Mouse (Mus musculus): ENCODE measurements around the gene Hacl1. TPM values are rescaled to one million over a fixed set of nuclear protein-coding genes. Genes with fewer than 3 reads are reported as not detected.

The Hacl1 gene
- polyA plus RNA-seq, 1 experiment from 2014 or later, result 13.4 TPM

DNA sequence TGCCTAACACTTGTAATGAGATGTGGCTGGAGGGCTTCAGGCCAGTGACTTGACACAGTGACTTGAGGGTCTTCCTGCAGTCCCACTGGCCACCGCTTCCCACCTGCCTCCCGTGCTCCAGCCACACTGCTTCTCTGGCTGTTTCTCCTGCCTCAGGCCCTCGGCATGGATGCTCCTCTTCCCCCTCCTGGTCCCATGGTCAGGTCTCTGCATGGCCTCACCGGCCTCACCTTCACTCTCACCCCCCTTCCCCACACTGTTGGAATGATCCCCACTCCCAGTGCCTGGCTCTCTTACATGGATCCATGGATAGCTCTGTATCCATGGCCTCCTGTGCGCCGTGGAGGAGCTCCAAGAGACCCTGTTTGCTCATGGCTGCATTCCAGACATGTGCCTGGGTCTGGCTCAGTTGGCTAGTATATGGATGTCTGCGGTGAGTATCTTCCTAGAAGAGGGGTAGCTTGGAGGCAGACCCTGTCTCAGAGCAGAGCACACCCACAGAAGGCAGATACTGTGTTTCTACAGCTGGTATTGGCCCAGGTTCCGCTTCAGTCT lies 17.1 kb upstream of the Hacl1 start:
- Histone ChIP-seq H3K9ac (ENCODE audit: low read depth, low read length) (no peak overlapping the region), H3K36me3 (ENCODE audit: control insufficient read depth, insufficient read depth, low read length) (no peaks in the 10 kb centered on the region), H3K27ac (replicated peaks; ENCODE audit: low read depth, low read length) (no peak overlapping the region), H3K4me1 (ENCODE audit: control insufficient read depth, insufficient read depth, low read length) (peaks cover 57% of the 10 kb centered on the region), H3K27me3 (replicated peaks; ENCODE audit: control insufficient read depth, insufficient read depth, low read length) (no peaks in the 10 kb centered on the region), H3K9me3 (ENCODE audit: control insufficient read depth, low read length) (no peaks in the 10 kb centered on the region), H3K4me3 (ENCODE audit: low read depth, low read length) (no peak overlapping the region), H3K4me2 (ENCODE audit: low read depth, low read length) (no peak overlapping the region)
- ATAC-seq (ENCODE audit: low read depth), result no peak
- 78% methylated on average over 8 of the region's 8 CpGs for WGBS
- DNase-seq (ENCODE audit: low spot score), result no peak

DNA sequence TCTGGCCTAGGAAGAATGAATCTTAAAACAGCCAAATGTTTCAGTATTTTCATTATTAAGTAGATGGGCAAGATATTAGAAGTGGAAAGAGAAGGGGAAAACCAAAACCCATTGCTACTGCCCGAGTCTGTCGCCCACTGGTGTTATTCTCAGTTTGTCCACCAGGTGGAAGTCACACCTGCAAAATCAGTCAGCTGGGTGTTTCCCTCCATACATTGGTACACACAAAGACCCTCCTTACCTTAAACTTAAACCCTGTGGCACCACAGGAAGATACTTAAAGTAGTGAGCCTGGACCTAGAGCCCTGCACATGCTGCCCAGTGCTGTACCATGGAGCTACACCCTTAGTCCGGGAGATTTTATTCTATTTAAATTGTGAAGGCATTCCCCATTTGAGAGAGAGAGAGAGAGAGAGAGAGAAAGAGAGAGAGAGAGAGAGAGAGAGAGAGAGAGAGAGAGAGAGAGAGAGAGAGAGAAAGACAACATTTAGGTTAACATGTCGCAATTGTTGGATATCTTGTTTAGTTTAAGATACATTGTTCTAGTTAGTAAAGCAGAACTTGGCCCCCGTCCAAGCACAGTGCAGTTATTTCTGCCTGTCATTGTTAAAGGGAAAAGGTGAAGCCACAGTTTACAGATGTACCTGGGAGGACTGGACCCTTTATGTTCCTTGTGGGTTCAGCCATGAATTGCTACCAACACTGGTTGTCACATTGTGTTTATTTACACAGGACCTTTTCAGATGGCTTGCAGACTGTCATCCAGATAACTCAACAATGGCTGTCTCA lies 16.0 kb upstream of the Hacl1 start:
- WGBS, result 30% methylated on average over 5 of the region's 5 CpGs
- Histone ChIP-seq H3K9me3 (ENCODE audit: control insufficient read depth, low read length) (no peaks in the 10 kb centered on the region), H3K4me1 (ENCODE audit: control insufficient read depth, insufficient read depth, low read length) (peaks cover 46% of the 10 kb centered on the region), H3K36me3 (ENCODE audit: control insufficient read depth, insufficient read depth, low read length) (no peaks in the 10 kb centered on the region), H3K4me3 (ENCODE audit: low read depth, low read length) (no peak overlapping the region), H3K9ac (ENCODE audit: low read depth, low read length) (no peak overlapping the region), H3K4me2 (ENCODE audit: low read depth, low read length) (no peak overlapping the region), H3K27me3 (replicated peaks; ENCODE audit: control insufficient read depth, insufficient read depth, low read length) (no peaks in the 10 kb centered on the region), H3K27ac (replicated peaks; ENCODE audit: low read depth, low read length) (no peak overlapping the region)
- DNase-seq (ENCODE audit: low spot score), result peak; percentile 81
- no peak for ATAC-seq (ENCODE audit: low read depth)

DNA sequence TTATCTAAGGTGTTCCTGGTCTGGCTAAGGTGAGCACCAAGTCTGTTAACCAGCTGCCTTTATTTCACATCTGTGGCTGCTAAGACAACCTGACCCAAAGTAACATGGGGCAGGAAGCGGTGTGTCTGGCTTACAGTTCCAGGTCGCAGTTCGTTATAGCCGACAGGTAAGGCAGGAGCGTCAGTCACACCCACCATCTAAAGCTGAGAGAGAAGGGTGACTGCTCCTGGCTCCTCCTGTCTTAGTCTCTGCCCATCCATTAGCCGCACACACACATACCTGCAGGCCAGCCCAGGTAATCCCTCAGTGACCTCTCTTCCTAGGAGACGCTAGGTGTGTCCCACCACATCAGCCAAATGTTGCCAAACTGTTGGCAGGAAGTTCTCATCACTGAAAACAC lies 15.3 kb upstream of the Hacl1 start:
- DNase-seq (ENCODE audit: low spot score) (no peak), ATAC-seq (ENCODE audit: low read depth) (no peak)
- Histone ChIP-seq H3K4me2 (ENCODE audit: low read depth, low read length) (no peak overlapping the region), H3K9ac (ENCODE audit: low read depth, low read length) (no peak overlapping the region), H3K36me3 (ENCODE audit: control insufficient read depth, insufficient read depth, low read length) (no peaks in the 10 kb centered on the region), H3K27ac (replicated peaks; ENCODE audit: low read depth, low read length) (no peak overlapping the region), H3K9me3 (ENCODE audit: control insufficient read depth, low read length) (no peaks in the 10 kb centered on the region), H3K27me3 (replicated peaks; ENCODE audit: control insufficient read depth, insufficient read depth, low read length) (no peaks in the 10 kb centered on the region), H3K4me1 (ENCODE audit: control insufficient read depth, insufficient read depth, low read length) (peaks cover 42% of the 10 kb centered on the region), H3K4me3 (ENCODE audit: low read depth, low read length) (no peak overlapping the region)
- WGBS, result 76% methylated on average over 7 of the region's 7 CpGs

DNA sequence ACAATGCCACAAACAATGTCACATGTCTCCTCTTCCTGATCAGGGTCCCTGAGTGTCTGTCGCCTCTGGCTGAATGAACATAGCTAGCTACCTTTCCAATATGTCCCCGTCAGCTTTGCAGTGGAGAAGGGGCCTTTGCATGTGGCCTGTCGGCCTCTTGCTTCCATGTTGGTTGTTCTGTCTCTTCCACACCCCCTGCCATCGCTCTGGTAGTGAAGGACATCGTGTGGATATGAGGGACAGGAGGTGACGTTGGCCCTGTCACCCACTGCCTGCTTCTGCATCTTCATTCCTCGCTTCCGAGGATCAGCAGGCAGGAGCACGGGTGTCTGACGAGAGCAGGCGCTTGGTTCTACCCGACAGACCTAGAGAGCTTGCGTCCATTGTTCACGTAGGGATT lies 14.3 kb upstream of the Hacl1 start:
- H3K27ac ChIP-seq (replicated peaks; ENCODE audit: low read depth, low read length), result no peak overlapping the region
- 88% methylated on average over 14 of the region's 14 CpGs for WGBS
- H3K4me2 ChIP-seq (ENCODE audit: low read depth, low read length), result no peak overlapping the region
- H3K4me3 ChIP-seq (ENCODE audit: low read depth, low read length), result no peak overlapping the region
- H3K9me3 ChIP-seq (ENCODE audit: control insufficient read depth, low read length), result no peaks in the 10 kb centered on the region
- DNase-seq (ENCODE audit: low spot score), result no peak
- H3K36me3 ChIP-seq (ENCODE audit: control insufficient read depth, insufficient read depth, low read length), result no peaks in the 10 kb centered on the region
- no peaks in the 10 kb centered on the region for H3K27me3 ChIP-seq (replicated peaks; ENCODE audit: control insufficient read depth, insufficient read depth, low read length)
- H3K4me1 ChIP-seq (ENCODE audit: control insufficient read depth, insufficient read depth, low read length), result peaks cover 32% of the 10 kb centered on the region
- H3K9ac ChIP-seq (ENCODE audit: low read depth, low read length), result no peak overlapping the region
- no peak for ATAC-seq (ENCODE audit: low read depth)

DNA sequence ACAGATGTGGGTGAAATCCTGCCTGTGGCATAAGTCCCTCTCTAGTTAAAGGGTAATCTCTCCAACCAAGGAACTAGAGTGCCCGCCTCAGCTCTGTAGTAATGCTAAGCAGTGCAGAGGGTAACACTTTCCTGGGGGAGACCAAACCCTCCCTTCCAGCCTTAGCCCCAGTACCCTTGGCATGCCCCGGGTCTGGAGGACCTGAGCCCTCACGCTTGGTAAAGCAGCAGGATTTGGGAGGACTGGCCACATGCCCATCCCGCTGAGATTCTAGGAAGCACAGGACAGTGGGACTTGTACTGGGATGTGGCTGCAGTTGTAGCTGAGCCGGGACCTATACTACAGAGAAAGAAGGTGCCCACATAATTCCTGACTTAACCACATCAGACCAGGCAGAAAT lies 13.7 kb upstream of the Hacl1 start:
- DNase-seq (ENCODE audit: low spot score), result no peak

DNA sequence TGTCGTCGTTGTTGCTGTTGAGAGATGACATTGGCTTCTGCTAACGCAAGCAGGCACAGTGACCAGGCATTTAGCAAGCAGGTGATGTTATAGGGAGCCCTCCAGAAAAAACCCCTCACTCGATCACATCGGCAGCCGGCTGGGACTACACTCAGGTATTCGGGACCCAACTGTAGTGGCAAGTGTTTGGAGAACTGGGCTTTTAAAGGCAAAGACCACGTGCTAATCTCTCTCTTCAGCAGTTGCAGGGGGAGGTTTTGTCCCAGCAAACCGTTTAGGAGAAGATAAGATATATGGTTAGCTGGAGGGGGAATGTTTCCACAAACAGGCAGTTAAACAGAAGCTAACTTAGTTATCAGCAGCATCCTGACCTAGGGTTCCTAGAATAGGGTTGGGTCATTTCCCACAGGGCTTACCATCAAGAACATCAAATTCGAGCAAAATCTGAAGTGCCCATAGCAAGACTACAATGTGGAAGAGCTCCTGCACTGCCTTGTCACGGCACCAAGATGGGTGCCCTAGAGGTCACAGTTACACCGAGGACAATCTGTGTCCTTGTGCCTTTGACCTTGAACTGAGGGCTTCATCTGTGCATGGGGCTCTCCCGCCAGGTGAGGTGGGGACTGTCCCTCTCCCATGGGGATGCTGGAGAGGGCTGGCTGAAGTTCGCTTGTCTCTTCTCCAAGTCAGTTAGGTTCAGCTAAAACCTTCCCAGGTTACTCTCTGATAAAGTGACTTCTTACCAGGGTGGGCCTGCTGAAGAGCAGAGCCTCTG lies 12.2 kb upstream of the Hacl1 start:
- peaks cover 13% of the 10 kb centered on the region for H3K4me1 ChIP-seq (ENCODE audit: control insufficient read depth, insufficient read depth, low read length)

More for the DNA sequence above, 13.7 kb upstream of the Hacl1 start:
- 94% methylated on average over 5 of the region's 5 CpGs for WGBS
- Histone ChIP-seq H3K27ac (replicated peaks; ENCODE audit: low read depth, low read length) (no peak overlapping the region), H3K9me3 (ENCODE audit: control insufficient read depth, low read length) (no peaks in the 10 kb centered on the region), H3K9ac (ENCODE audit: low read depth, low read length) (no peak overlapping the region), H3K4me2 (ENCODE audit: low read depth, low read length) (no peak overlapping the region), H3K27me3 (replicated peaks; ENCODE audit: control insufficient read depth, insufficient read depth, low read length) (no peaks in the 10 kb centered on the region), H3K4me3 (ENCODE audit: low read depth, low read length) (no peak overlapping the region), H3K36me3 (ENCODE audit: control insufficient read depth, insufficient read depth, low read length) (no peaks in the 10 kb centered on the region), H3K4me1 (ENCODE audit: control insufficient read depth, insufficient read depth, low read length) (peaks cover 26% of the 10 kb centered on the region)
- no peak for ATAC-seq (ENCODE audit: low read depth)

DNA sequence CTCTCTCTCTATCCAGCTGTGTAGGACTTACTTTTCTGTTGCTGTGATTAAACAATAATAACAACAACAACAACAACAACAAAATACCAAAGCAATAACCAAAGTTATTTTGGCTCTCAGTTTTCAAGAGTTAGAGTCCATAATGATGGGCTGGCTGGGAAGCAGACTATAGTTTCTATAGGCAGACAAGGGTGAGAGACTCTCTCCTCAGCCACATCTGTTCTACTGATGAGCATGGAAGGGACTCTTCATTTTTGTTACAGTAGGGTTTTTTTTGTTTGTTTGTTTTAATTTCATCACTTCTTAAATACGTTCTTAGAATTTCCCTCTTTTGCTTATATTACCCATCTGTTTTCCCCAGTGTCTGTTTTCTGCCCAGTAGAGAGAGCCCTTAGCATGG lies 11.5 kb upstream of the Hacl1 start:
- WGBS, result 72% methylated on average over 1 of the region's 1 CpGs
- Histone ChIP-seq H3K27ac (replicated peaks; ENCODE audit: low read depth, low read length) (no peak overlapping the region), H3K36me3 (ENCODE audit: control insufficient read depth, insufficient read depth, low read length) (no peaks in the 10 kb centered on the region), H3K9me3 (ENCODE audit: control insufficient read depth, low read length) (no peaks in the 10 kb centered on the region), H3K9ac (ENCODE audit: low read depth, low read length) (no peak overlapping the region), H3K4me2 (ENCODE audit: low read depth, low read length) (no peak overlapping the region), H3K4me1 (ENCODE audit: control insufficient read depth, insufficient read depth, low read length) (peaks cover 8% of the 10 kb centered on the region; the same call in 1 of the 2 replicates), H3K27me3 (replicated peaks; ENCODE audit: control insufficient read depth, insufficient read depth, low read length) (no peaks in the 10 kb centered on the region), H3K4me3 (ENCODE audit: low read depth, low read length) (no peak overlapping the region)
- DNase-seq (ENCODE audit: low spot score) (no peak), ATAC-seq (ENCODE audit: low read depth) (no peak)

More for the DNA sequence above, 12.2 kb upstream of the Hacl1 start:
- DNase-seq (ENCODE audit: low spot score) (no peak), ATAC-seq (ENCODE audit: low read depth) (no peak)
- no peaks in the 10 kb centered on the region for H3K9me3 ChIP-seq (ENCODE audit: control insufficient read depth, low read length)
- H3K36me3 ChIP-seq (ENCODE audit: control insufficient read depth, insufficient read depth, low read length), result no peaks in the 10 kb centered on the region
- 81% methylated on average over 14 of the region's 14 CpGs for WGBS
- H3K27ac ChIP-seq (replicated peaks; ENCODE audit: low read depth, low read length), result no peak overlapping the region
- no peaks in the 10 kb centered on the region for H3K27me3 ChIP-seq (replicated peaks; ENCODE audit: control insufficient read depth, insufficient read depth, low read length)
- H3K4me3 ChIP-seq (ENCODE audit: low read depth, low read length), result no peak overlapping the region
- H3K9ac ChIP-seq (ENCODE audit: low read depth, low read length), result no peak overlapping the region
- H3K4me2 ChIP-seq (ENCODE audit: low read depth, low read length), result no peak overlapping the region

DNA sequence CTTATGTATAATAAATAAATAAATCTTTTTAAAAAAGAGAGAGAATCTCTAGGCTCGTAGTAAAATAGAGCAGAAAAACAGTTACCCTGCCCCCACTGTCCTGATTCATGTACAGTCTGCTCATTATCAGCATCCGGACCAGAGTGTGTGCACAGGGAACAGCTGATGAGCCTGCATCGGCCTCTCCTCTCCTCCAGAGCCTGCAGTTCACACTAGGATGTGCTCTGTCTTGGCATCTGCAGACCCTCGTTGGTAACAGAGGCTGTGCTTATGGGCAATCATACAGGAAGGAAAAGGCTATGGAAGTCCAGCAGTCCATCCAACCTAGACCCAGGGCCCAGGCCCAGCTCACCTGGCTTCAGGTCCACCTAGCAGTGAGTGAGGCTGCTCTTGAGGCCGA lies 11.0 kb upstream of the Hacl1 start:
- Histone ChIP-seq H3K4me3 (ENCODE audit: low read depth, low read length) (no peak overlapping the region), H3K9ac (ENCODE audit: low read depth, low read length) (peak overlapping the region; percentile 34; the same call in 1 of the 2 replicates), H3K9me3 (ENCODE audit: control insufficient read depth, low read length) (no peaks in the 10 kb centered on the region), H3K27me3 (replicated peaks; ENCODE audit: control insufficient read depth, insufficient read depth, low read length) (no peaks in the 10 kb centered on the region), H3K27ac (replicated peaks; ENCODE audit: low read depth, low read length) (no peak overlapping the region), H3K4me1 (ENCODE audit: control insufficient read depth, insufficient read depth, low read length) (peaks cover 3% of the 10 kb centered on the region; the same call in 1 of the 2 replicates), H3K36me3 (ENCODE audit: control insufficient read depth, insufficient read depth, low read length) (no peaks in the 10 kb centered on the region), H3K4me2 (ENCODE audit: low read depth, low read length) (no peak overlapping the region)
- DNase-seq (ENCODE audit: low spot score) (no peak), ATAC-seq (ENCODE audit: low read depth) (no peak)
- WGBS, result 69% methylated on average over 5 of the region's 5 CpGs

Data from embryonic facial prominence, embryonic 14.5 days (tissue).